Comparison of ENCODE assay signal across 25 mouse cellular contexts in the genomic region with DNA sequence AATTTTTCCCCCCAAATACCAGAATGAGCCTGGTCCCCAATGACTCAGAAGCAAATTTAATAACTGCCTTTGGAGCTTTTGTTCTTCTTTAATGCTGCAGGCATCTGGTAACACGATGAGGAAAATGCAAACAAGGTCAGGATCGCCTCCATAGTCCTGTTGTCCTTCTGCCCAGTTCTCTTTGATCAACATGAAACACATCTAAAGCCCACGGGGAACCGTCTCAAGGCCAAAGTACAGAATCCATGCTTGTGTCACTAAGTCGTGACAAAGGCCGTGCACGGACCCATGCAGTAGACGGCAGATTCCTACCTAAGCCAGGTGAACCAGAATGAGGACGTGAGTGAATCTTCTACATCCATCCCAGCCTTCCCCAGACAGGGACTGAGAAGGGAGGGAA.
"Had no signal": no experiment of that assay in that cellular context is flagged by ENCODE, and none has a peak within 500 bp of the region (broad histone marks: within the 10 kb centered on the region; RNA-seq: fewer than 3 reads in every experiment).

No protein-coding gene starts in this region.

- H3K9ac ChIP-seq: heart, embryonic 12.5 days; hindbrain, embryonic 12.5 days; hindbrain, embryonic 14.5 days; intestine, embryonic 15.5 days; limb, embryonic 13.5 days; limb, embryonic 15.5 days; liver, embryonic 13.5 days; liver, embryonic 15.5 days had no signal

- H3K27me3 ChIP-seq: heart, embryonic 12.5 days; hindbrain, embryonic 12.5 days; intestine, embryonic 15.5 days; limb, embryonic 13.5 days; limb, embryonic 15.5 days; liver, embryonic 13.5 days; liver, embryonic 15.5 days had no signal

- ATAC-seq: hindbrain, embryonic 16.5 days; inflammation-experienced regulatory T-cells, adult 6 months; intestine, embryonic 15.5 days; intestine, postnatal 0 days had no signal

- DNase-seq: gastrocnemius, adult 2 months; gastrocnemius, postnatal 10 days; gastrocnemius, postnatal 25 days; heart, adult 2 months; heart, postnatal 10 days; heart, postnatal 4 days; kidney, adult 18-20 months; kidney, adult 8-10 months; kidney, postnatal 10 days; kidney, postnatal 25 days; kidney, postnatal 4 days; left cerebral cortex, postnatal 4 days; liver, embryonic 13.5 days had no signal

- H3K9me3 ChIP-seq: heart, embryonic 12.5 days; hindbrain, embryonic 10.5 days; hindbrain, embryonic 12.5 days; intestine, embryonic 15.5 days; limb, embryonic 13.5 days; limb, embryonic 15.5 days; liver, embryonic 13.5 days; liver, embryonic 15.5 days had no signal

- H3K4me3 ChIP-seq: gastrocnemius, adult 2 months; heart, adult 2 months; heart, embryonic 12.5 days; hindbrain, embryonic 10.5 days; hindbrain, embryonic 12.5 days; intestine, embryonic 15.5 days; layer of hippocampus, adult 2 months; limb, embryonic 13.5 days; limb, embryonic 15.5 days; liver, embryonic 13.5 days; liver, embryonic 15.5 days had no signal

- H3K27ac ChIP-seq: gastrocnemius, adult 2 months; heart, adult 2 months; hindbrain, embryonic 10.5 days; hindbrain, embryonic 12.5 days; hindbrain, embryonic 14.5 days; intestine, embryonic 15.5 days; layer of hippocampus, adult 2 months; limb, embryonic 13.5 days; limb, embryonic 15.5 days; liver, embryonic 13.5 days; liver, embryonic 15.5 days had no signal

- H3K4me1 ChIP-seq: intestine, embryonic 15.5 days; liver, embryonic 13.5 days; liver, embryonic 15.5 days had no signal

- H3K4me2 ChIP-seq: heart, embryonic 12.5 days; hindbrain, embryonic 12.5 days; hindbrain, embryonic 14.5 days; intestine, embryonic 15.5 days; limb, embryonic 13.5 days; limb, embryonic 15.5 days; liver, embryonic 13.5 days; liver, embryonic 15.5 days had no signal

- H3K36me3 ChIP-seq: heart, embryonic 12.5 days; hindbrain, embryonic 10.5 days; hindbrain, embryonic 12.5 days; intestine, embryonic 15.5 days; limb, embryonic 13.5 days; limb, embryonic 15.5 days; liver, embryonic 13.5 days; liver, embryonic 15.5 days had no signal
